Mouse (Mus musculus) hindbrain, embryonic 16.5 days (tissue): Measurements from ENCODE around the gene S100a2. TPM values are rescaled to one million over a fixed set of nuclear protein-coding genes. Genes with fewer than 3 reads are reported as not detected.

Experiments used
- ATAC-seq: fragments of 200-750 bp; cut with Nextera tagmentation; 2 replicates; pipeline ENCODE4 v1.8.0; 2017; ENCODE audit warnings: moderate TSS enrichment, moderate library complexity
- H3K27ac ChIP-seq: fragments of 300-500 bp; sonication (generic); 2 replicates; pipeline ENCODE4 v1.5.1; 2014; ENCODE audit warnings: low read depth, mild to moderate bottlenecking, control low read depth, low read length, moderate library complexity
- H3K27me3 ChIP-seq: fragments of 300-500 bp; sonication (generic); replicated peaks from 2 replicates; pipeline ENCODE4 v1.6.1; 2014; ENCODE audit warnings: low read length; ENCODE audit not compliant: control insufficient read depth, insufficient read depth
- H3K36me3 ChIP-seq: fragments of 300-500 bp; sonication (generic); 2 replicates; pipeline ENCODE4 v1.6.1; 2014; ENCODE audit warnings: mild to moderate bottlenecking, low read length, moderate library complexity, mixed read lengths; ENCODE audit not compliant: control insufficient read depth, insufficient read depth
- H3K4me1 ChIP-seq: fragments of 300-500 bp; sonication (generic); 2 replicates; pipeline ENCODE4 v1.6.1; 2014; ENCODE audit warnings: low read depth, low read length; ENCODE audit not compliant: control insufficient read depth, insufficient read depth
- H3K4me2 ChIP-seq: fragments of 300-500 bp; sonication (generic); 2 replicates; pipeline ENCODE4 v1.6.1; 2014; ENCODE audit warnings: mild to moderate bottlenecking, low read length, control low read depth, moderate library complexity
- H3K4me3 ChIP-seq: fragments of 300-500 bp; sonication (generic); 2 replicates; pipeline ENCODE4 v1.5.1; 2014; ENCODE audit warnings: mild to moderate bottlenecking, low read length, control low read depth, moderate library complexity
- H3K9ac ChIP-seq: fragments of 300-500 bp; sonication (generic); 2 replicates; pipeline ENCODE4 v1.6.1; 2014; ENCODE audit warnings: low read depth, mild to moderate bottlenecking, control low read depth, low read length, moderate library complexity
- H3K9me3 ChIP-seq: fragments of 300-500 bp; sonication (generic); 2 replicates; pipeline ENCODE4 v1.6.1; 2014; ENCODE audit warnings: mild to moderate bottlenecking, low read length, moderate library complexity; ENCODE audit not compliant: control insufficient read depth
- WGBS: fragments of 180-500 bp; shearing (Covaris S2); extraction: QIAGEN DNeasy Blood & Tissue Kit; methylation state at CpG from one replicate; pipeline ENCODE4 v1.1.7; 2014; 5-methylcytosine and 5-hydroxymethylcytosine counted together
- polyA plus RNA-seq: library from polyadenylated mRNA; unstranded; fragments of >200 nt; fragmentation: Nextera tagmentation; extraction: Ambion mirVana; gene quantifications from 2 replicates; pipeline ENCODE4 v1.2.1, GENCODE M21; 2015

S100a2 gene
- polyA plus RNA-seq, 1 experiment from 2014 or later = not detected

- 79% methylated on average over 8 of the region's 8 CpGs for WGBS
- Histone ChIP-seq H3K36me3 (no peaks in the 10 kb centered on the region), H3K27ac (no peak overlapping the region), H3K4me1 (no peaks in the 10 kb centered on the region; the same call in 1 of the 2 replicates), H3K9me3 (no peaks in the 10 kb centered on the region), H3K9ac (no peak overlapping the region), H3K4me2 (no peak overlapping the region), H3K4me3 (no peak overlapping the region), H3K27me3 (no peaks in the 10 kb centered on the region)
- no peak for ATAC-seq
These were observed 10.6 kb downstream of the S100a2 start for GRCm38 (mm10) chr3:90600458-90601195.

DNA sequence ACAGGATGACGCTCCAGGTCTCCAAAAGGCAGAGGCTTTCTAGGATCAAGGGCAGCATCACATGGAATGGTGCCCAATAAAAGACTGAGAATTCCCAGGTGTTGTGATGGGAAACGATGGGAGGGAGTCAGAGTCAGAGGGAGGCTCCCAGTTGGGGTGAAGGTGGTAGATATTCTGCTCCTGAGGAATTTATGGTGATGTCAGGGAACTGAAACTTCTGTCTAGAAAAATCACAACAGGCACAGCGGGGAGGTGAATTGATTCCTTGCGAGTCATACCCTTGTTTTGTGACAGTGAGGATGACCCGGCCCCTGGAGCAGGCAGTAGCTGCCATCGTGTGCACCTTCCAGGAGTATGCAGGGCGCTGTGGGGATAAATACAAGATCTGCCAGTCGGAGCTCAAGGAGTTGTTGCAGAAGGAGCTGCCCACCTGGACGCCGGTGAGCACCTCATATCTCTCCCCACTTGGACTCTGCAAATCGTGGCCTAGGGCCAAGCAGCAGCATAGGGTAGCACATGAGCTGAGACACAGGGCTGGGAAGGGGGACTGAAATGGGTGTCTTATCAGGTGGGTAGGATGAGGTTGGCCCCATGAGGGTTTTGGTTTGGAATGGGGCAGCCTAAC is 11.6 kb downstream of the S100a2 start, which contains the start of gene Gm42674:
Gene Gm42674, plus strand, starts transcription at position 419 of the 625 bp plus-strand sequence.
- Histone ChIP-seq H3K4me1 (no peaks in the 10 kb centered on the region; the same call in 1 of the 2 replicates), H3K4me2 (no peak within 1 kb of the TSS), H3K27ac (no peak within 1 kb of the TSS), H3K27me3 (no peaks in the 10 kb centered on the region), H3K4me3 (no peak within 1 kb of the TSS), H3K36me3 (no peaks in the 10 kb centered on the region), H3K9me3 (no peaks in the 10 kb centered on the region), H3K9ac (no peak within 1 kb of the TSS)
- no peak for ATAC-seq
- 81% methylated on average over 11 of the region's 11 CpGs for WGBS

DNA sequence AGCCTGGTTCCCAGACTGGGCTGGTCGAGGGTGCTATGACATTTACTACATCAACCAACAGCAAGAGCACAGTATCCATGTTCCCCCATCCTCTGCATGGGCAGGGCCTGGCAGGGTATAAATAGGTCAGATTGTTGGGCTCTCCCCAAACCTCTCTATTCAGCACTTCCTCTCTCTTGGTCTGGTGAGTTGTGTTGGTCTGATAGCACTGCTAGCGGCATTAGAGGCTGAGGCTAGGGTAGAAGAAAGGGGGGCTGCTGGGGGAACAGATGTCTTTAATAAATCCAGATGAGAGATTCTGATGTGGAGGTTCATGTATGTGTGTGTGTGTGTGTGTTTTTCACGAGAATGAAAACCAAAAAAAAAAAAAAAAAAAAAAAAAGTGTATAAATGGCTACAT is 13.6 kb downstream of the S100a2 start, which contains the start of gene S100a4:
Gene S100a4, plus strand, starts transcription at position 149 of the 400 bp plus-strand sequence.
- Histone ChIP-seq H3K4me1 (no peaks in the 10 kb centered on the region; the same call in 1 of the 2 replicates), H3K27ac (no peak within 1 kb of the TSS), H3K36me3 (no peaks in the 10 kb centered on the region), H3K27me3 (no peaks in the 10 kb centered on the region), H3K9ac (no peak within 1 kb of the TSS), H3K4me2 (no peak within 1 kb of the TSS), H3K4me3 (no peak within 1 kb of the TSS), H3K9me3 (no peaks in the 10 kb centered on the region)
- 68% methylated on average over 3 of the region's 3 CpGs for WGBS
- no peak for ATAC-seq

- no peak overlapping the region for H3K4me3 ChIP-seq
- no peaks in the 10 kb centered on the region; the same call in 1 of the 2 replicates for H3K4me1 ChIP-seq
- H3K27ac ChIP-seq = no peak overlapping the region
- 46% methylated on average over 4 of the region's 4 CpGs for WGBS
- peak; percentile 50; the same call in 1 of the 2 replicates for ATAC-seq
- no peaks in the 10 kb centered on the region for H3K36me3 ChIP-seq
- no peaks in the 10 kb centered on the region for H3K27me3 ChIP-seq
- no peaks in the 10 kb centered on the region for H3K9me3 ChIP-seq
- H3K9ac ChIP-seq = no peak overlapping the region
- no peak overlapping the region for H3K4me2 ChIP-seq
These were observed 14.4 kb downstream of the S100a2 start for GRCm38 (mm10) chr3:90604416-90604815.

GRCm38 (mm10) chr3:90605049-90605448 is 15.0 kb downstream of the S100a2 start:
- H3K36me3 ChIP-seq = no peaks in the 10 kb centered on the region
- H3K9ac ChIP-seq = no peak overlapping the region
- H3K27me3 ChIP-seq = no peaks in the 10 kb centered on the region
- WGBS = 84% methylated on average over 3 of the region's 3 CpGs
- no peak overlapping the region for H3K4me2 ChIP-seq
- no peak overlapping the region for H3K4me3 ChIP-seq
- no peak for ATAC-seq
- no peak overlapping the region for H3K27ac ChIP-seq
- H3K9me3 ChIP-seq = no peaks in the 10 kb centered on the region
- H3K4me1 ChIP-seq = no peaks in the 10 kb centered on the region; the same call in 1 of the 2 replicates

GRCm38 (mm10) chr3:90605736-90606135 is 15.7 kb downstream of the S100a2 start:
- Histone ChIP-seq H3K27me3 (no peaks in the 10 kb centered on the region), H3K36me3 (no peaks in the 10 kb centered on the region), H3K9me3 (no peaks in the 10 kb centered on the region), H3K4me2 (no peak overlapping the region), H3K9ac (no peak overlapping the region), H3K4me1 (no peaks in the 10 kb centered on the region; the same call in 1 of the 2 replicates), H3K27ac (no peak overlapping the region), H3K4me3 (no peak overlapping the region)
- WGBS = 91% methylated on average over 2 of the region's 2 CpGs
- ATAC-seq = no peak

DNA sequence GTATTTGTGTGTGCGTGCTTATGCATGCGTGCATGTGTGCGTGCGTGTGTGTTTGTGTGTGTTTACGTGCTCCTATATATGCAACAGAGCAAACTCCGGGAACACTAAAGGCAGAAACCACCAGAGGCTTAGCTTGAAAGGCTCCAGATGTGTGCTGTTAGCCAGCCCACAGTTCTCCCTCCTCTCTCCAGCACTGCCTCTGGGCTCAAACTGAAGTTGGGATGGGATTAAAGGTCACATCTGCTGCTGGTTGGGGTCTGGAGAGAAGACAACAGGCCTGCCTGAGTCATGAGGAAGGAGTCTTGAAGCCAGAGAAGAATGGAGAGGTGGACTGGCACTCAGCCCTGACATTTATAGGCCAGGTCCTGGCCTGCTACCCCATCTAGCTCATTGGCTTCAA is 16.1 kb downstream of the S100a2 start:
- H3K9me3 ChIP-seq = no peaks in the 10 kb centered on the region
- no peak overlapping the region for H3K4me3 ChIP-seq
- no peak overlapping the region for H3K9ac ChIP-seq
- no peak overlapping the region for H3K4me2 ChIP-seq
- ATAC-seq = no peak
- no peak overlapping the region for H3K27ac ChIP-seq
- H3K36me3 ChIP-seq = no peaks in the 10 kb centered on the region
- 92% methylated on average over 6 of the region's 6 CpGs for WGBS
- no peaks in the 10 kb centered on the region; the same call in 1 of the 2 replicates for H3K4me1 ChIP-seq
- no peaks in the 10 kb centered on the region for H3K27me3 ChIP-seq

DNA sequence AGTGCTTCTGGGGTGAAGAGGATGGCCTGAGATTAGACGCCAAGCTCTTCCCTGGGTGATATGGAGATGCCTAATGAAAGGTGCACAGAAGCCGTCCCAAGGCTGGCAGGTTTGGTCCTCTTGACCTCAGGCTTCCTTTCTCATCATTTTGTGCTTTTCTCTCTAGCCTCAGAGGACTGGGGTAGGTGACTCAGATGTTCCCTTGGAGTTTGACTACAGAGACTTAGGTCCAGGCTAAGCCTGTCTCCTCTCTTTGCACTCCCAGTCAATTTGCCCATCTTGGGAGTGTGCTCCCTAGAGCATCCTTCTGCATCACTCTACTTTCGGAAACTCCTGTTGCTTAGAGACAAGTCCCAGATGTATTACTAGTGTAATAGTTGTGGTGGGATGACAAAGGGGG is 17.3 kb downstream of the S100a2 start:
- Histone ChIP-seq H3K9me3 (no peaks in the 10 kb centered on the region), H3K27ac (no peak overlapping the region), H3K9ac (no peak overlapping the region), H3K36me3 (no peaks in the 10 kb centered on the region), H3K4me2 (no peak overlapping the region), H3K27me3 (no peaks in the 10 kb centered on the region), H3K4me3 (no peak overlapping the region), H3K4me1 (no peaks in the 10 kb centered on the region; the same call in 1 of the 2 replicates)
- WGBS = 80% methylated on average over 3 of the region's 3 CpGs
- no peak for ATAC-seq

- Histone ChIP-seq H3K9ac (no peak within 1 kb of the TSS), H3K36me3 (no peaks in the 10 kb centered on the region), H3K9me3 (no peaks in the 10 kb centered on the region), H3K27ac (no peak within 1 kb of the TSS), H3K4me3 (no peak within 1 kb of the TSS), H3K27me3 (peaks cover under 1% of the 10 kb centered on the region; the same call in 1 of the 2 replicates), H3K4me1 (peaks cover 5% of the 10 kb centered on the region), H3K4me2 (no peak within 1 kb of the TSS)
- 57% methylated on average over 3 of the region's 3 CpGs for WGBS
- no peak for ATAC-seq
These were observed 18.2 kb downstream of the S100a2 start, which contains the start of gene S100a5 for GRCm38 (mm10) chr3:90608223-90608622. S100a5 (plus strand) TSS chr3:90608523.
